Mouse (Mus musculus): ENCODE data around the gene Clasp1. TPM values are rescaled to one million over a fixed set of nuclear protein-coding genes. Genes with fewer than 3 reads are reported as not detected.

Clasp1 gene
- polyA plus RNA-seq, 1 experiment from 2014 or later: 91.5 TPM

- 90% methylated on average over 2 of the region's 2 CpGs for WGBS
These were observed 24.3 kb downstream of the Clasp1 start for GRCm38 (mm10) chr1:118413169-118413568.

GRCm38 (mm10) chr1:118417047-118417730, 28.3 kb downstream of the Clasp1 start:
- H3K4me1 ChIP-seq: peaks cover 3% of the 10 kb centered on the region; the same call in 1 of the 2 replicates
- H3K27ac ChIP-seq: no peak overlapping the region
- H3K27me3 ChIP-seq (ENCODE audit: poor library complexity, severe bottlenecking): no peaks in the 10 kb centered on the region
- H3K4me3 ChIP-seq: no peak overlapping the region
- no peak for DNase-seq (ENCODE audit: extremely low spot score, low spot score)
- WGBS: 92% methylated on average over 9 of the region's 9 CpGs
- H3K36me3 ChIP-seq (replicated peaks): peaks cover 52% of the 10 kb centered on the region
- H3K9me3 ChIP-seq: no peaks in the 10 kb centered on the region

More at GRCm38 (mm10) chr1:118413169-118413568, 24.3 kb downstream of the Clasp1 start:
- Histone ChIP-seq H3K36me3 (replicated peaks) (peaks cover 35% of the 10 kb centered on the region), H3K9me3 (no peaks in the 10 kb centered on the region), H3K4me1 (no peaks in the 10 kb centered on the region), H3K4me3 (no peak overlapping the region), H3K27me3 (ENCODE audit: poor library complexity, severe bottlenecking) (no peaks in the 10 kb centered on the region), H3K27ac (no peak overlapping the region)
- DNase-seq (ENCODE audit: extremely low spot score, low spot score): no peak

GRCm38 (mm10) chr1:118419399-118419798, 30.5 kb downstream of the Clasp1 start:
- no peak overlapping the region for H3K4me3 ChIP-seq
- no peaks in the 10 kb centered on the region for H3K27me3 ChIP-seq (ENCODE audit: poor library complexity, severe bottlenecking)
- no peaks in the 10 kb centered on the region for H3K9me3 ChIP-seq
- no peak for DNase-seq (ENCODE audit: extremely low spot score, low spot score)
- 92% methylated on average over 8 of the region's 8 CpGs for WGBS
- peaks cover 3% of the 10 kb centered on the region; the same call in 1 of the 2 replicates for H3K4me1 ChIP-seq
- H3K36me3 ChIP-seq (replicated peaks): peaks cover 75% of the 10 kb centered on the region
- no peak overlapping the region for H3K27ac ChIP-seq

- Histone ChIP-seq H3K27me3 (ENCODE audit: poor library complexity, severe bottlenecking) (no peaks in the 10 kb centered on the region), H3K4me3 (no peak overlapping the region), H3K4me1 (peaks cover 3% of the 10 kb centered on the region; the same call in 1 of the 2 replicates), H3K27ac (no peak overlapping the region), H3K36me3 (replicated peaks) (peaks cover 78% of the 10 kb centered on the region), H3K9me3 (no peaks in the 10 kb centered on the region)
- WGBS: 85% methylated on average over 3 of the region's 3 CpGs
- DNase-seq (ENCODE audit: extremely low spot score, low spot score): no peak
These were observed 32.3 kb downstream of the Clasp1 start for GRCm38 (mm10) chr1:118421149-118421548.

GRCm38 (mm10) chr1:118422812-118423211, 34.0 kb downstream of the Clasp1 start:
- no peaks in the 10 kb centered on the region for H3K27me3 ChIP-seq (ENCODE audit: poor library complexity, severe bottlenecking)
- H3K4me3 ChIP-seq: no peak overlapping the region
- 88% methylated on average over 6 of the region's 6 CpGs for WGBS
- no peak for DNase-seq (ENCODE audit: extremely low spot score, low spot score)
- no peak overlapping the region for H3K27ac ChIP-seq
- peaks cover 3% of the 10 kb centered on the region; the same call in 1 of the 2 replicates for H3K4me1 ChIP-seq
- H3K9me3 ChIP-seq: no peaks in the 10 kb centered on the region
- peaks cover 80% of the 10 kb centered on the region for H3K36me3 ChIP-seq (replicated peaks)

GRCm38 (mm10) chr1:118425982-118426381, 37.1 kb downstream of the Clasp1 start:
- H3K36me3 ChIP-seq (replicated peaks): peaks cover 63% of the 10 kb centered on the region
- peaks cover 3% of the 10 kb centered on the region; the same call in 1 of the 2 replicates for H3K4me1 ChIP-seq
- H3K4me3 ChIP-seq: no peak overlapping the region
- DNase-seq (ENCODE audit: extremely low spot score, low spot score): no peak
- no peak overlapping the region for H3K27ac ChIP-seq
- H3K27me3 ChIP-seq (ENCODE audit: poor library complexity, severe bottlenecking): no peaks in the 10 kb centered on the region
- WGBS: 85% methylated on average over 2 of the region's 2 CpGs
- no peaks in the 10 kb centered on the region for H3K9me3 ChIP-seq

GRCm38 (mm10) chr1:118428354-118429084, 39.7 kb downstream of the Clasp1 start:
- Histone ChIP-seq H3K4me1 (no peaks in the 10 kb centered on the region), H3K9me3 (no peaks in the 10 kb centered on the region), H3K36me3 (replicated peaks) (peaks cover 53% of the 10 kb centered on the region), H3K27ac (no peak overlapping the region), H3K4me3 (no peak overlapping the region), H3K27me3 (ENCODE audit: poor library complexity, severe bottlenecking) (no peaks in the 10 kb centered on the region)
- no peak for DNase-seq (ENCODE audit: extremely low spot score, low spot score)
- 90% methylated on average over 6 of the region's 6 CpGs for WGBS

- no peak overlapping the region for H3K4me3 ChIP-seq
- H3K27me3 ChIP-seq (ENCODE audit: poor library complexity, severe bottlenecking): no peaks in the 10 kb centered on the region
- WGBS: 98% methylated on average over 4 of the region's 4 CpGs
These were observed 42.7 kb downstream of the Clasp1 start for GRCm38 (mm10) chr1:118431548-118431947.

GRCm38 (mm10) chr1:118435001-118435473, 46.2 kb downstream of the Clasp1 start:
- WGBS: 82% methylated on average over 10 of the region's 10 CpGs
- no peak overlapping the region; the same call in 1 of the 2 replicates for H3K27ac ChIP-seq
- peaks cover 28% of the 10 kb centered on the region for H3K36me3 ChIP-seq (replicated peaks)
- H3K27me3 ChIP-seq (ENCODE audit: poor library complexity, severe bottlenecking): no peaks in the 10 kb centered on the region
- H3K4me1 ChIP-seq: peaks cover 6% of the 10 kb centered on the region
- no peak for DNase-seq (ENCODE audit: extremely low spot score, low spot score)
- H3K9me3 ChIP-seq: no peaks in the 10 kb centered on the region
- H3K4me3 ChIP-seq: no peak overlapping the region

More at GRCm38 (mm10) chr1:118431548-118431947, 42.7 kb downstream of the Clasp1 start:
- H3K36me3 ChIP-seq (replicated peaks): peaks cover 33% of the 10 kb centered on the region
- peaks cover 6% of the 10 kb centered on the region for H3K4me1 ChIP-seq
- DNase-seq (ENCODE audit: extremely low spot score, low spot score): no peak
- H3K27ac ChIP-seq: no peak overlapping the region
- H3K9me3 ChIP-seq: no peaks in the 10 kb centered on the region

- Histone ChIP-seq H3K27ac (no peak overlapping the region), H3K36me3 (replicated peaks) (peaks cover 22% of the 10 kb centered on the region)
These were observed 49.0 kb downstream of the Clasp1 start for GRCm38 (mm10) chr1:118437856-118438255.

GRCm38 (mm10) chr1:118438332-118438731, 49.5 kb downstream of the Clasp1 start:
- H3K4me1 ChIP-seq: peaks cover 6% of the 10 kb centered on the region
- no peaks in the 10 kb centered on the region for H3K9me3 ChIP-seq
- H3K36me3 ChIP-seq (replicated peaks): peaks cover 20% of the 10 kb centered on the region
- H3K4me3 ChIP-seq: no peak overlapping the region
- H3K27ac ChIP-seq: no peak overlapping the region
- DNase-seq (ENCODE audit: extremely low spot score, low spot score): no peak
- H3K27me3 ChIP-seq (ENCODE audit: poor library complexity, severe bottlenecking): no peaks in the 10 kb centered on the region

More at GRCm38 (mm10) chr1:118437856-118438255, 49.0 kb downstream of the Clasp1 start:
- Histone ChIP-seq H3K4me1 (peaks cover 6% of the 10 kb centered on the region), H3K4me3 (no peak overlapping the region), H3K27me3 (ENCODE audit: poor library complexity, severe bottlenecking) (no peaks in the 10 kb centered on the region), H3K9me3 (no peaks in the 10 kb centered on the region)
- WGBS: 97% methylated on average over 4 of the region's 4 CpGs
- DNase-seq (ENCODE audit: extremely low spot score, low spot score): no peak

GRCm38 (mm10) chr1:118440547-118440946, 51.7 kb downstream of the Clasp1 start:
- Histone ChIP-seq H3K27me3 (ENCODE audit: poor library complexity, severe bottlenecking) (no peaks in the 10 kb centered on the region), H3K4me1 (peaks cover 8% of the 10 kb centered on the region; the same call in 1 of the 2 replicates), H3K27ac (no peak overlapping the region), H3K4me3 (no peak overlapping the region), H3K36me3 (replicated peaks) (peaks cover 15% of the 10 kb centered on the region), H3K9me3 (no peaks in the 10 kb centered on the region)
- DNase-seq (ENCODE audit: extremely low spot score, low spot score): no peak
- WGBS: 100% methylated on average over 1 of the region's 1 CpGs

- peaks cover 8% of the 10 kb centered on the region; the same call in 1 of the 2 replicates for H3K4me1 ChIP-seq
- H3K36me3 ChIP-seq (replicated peaks): peaks cover 7% of the 10 kb centered on the region; the same call in 1 of the 2 replicates
- 90% methylated on average over 7 of the region's 7 CpGs for WGBS
- no peaks in the 10 kb centered on the region for H3K9me3 ChIP-seq
- no peak for DNase-seq (ENCODE audit: extremely low spot score, low spot score)
- H3K27me3 ChIP-seq (ENCODE audit: poor library complexity, severe bottlenecking): no peaks in the 10 kb centered on the region
- H3K4me3 ChIP-seq: no peak overlapping the region
- H3K27ac ChIP-seq: no peak overlapping the region
These were observed 55.6 kb downstream of the Clasp1 start for GRCm38 (mm10) chr1:118444420-118444819.
